Mouse (Mus musculus): ENCODE results near the gene Noa1. TPM values are rescaled to one million over a fixed set of nuclear protein-coding genes. Genes with fewer than 3 reads are reported as not detected.

Gene Noa1
- polyA plus RNA-seq, 1 experiment from 2014 or later = 28.2 TPM

- no peaks in the 10 kb centered on the region for H3K27me3 ChIP-seq
- CTCF ChIA-PET = interaction anchor here (1.2 kb wide), 1 partner anchor 20 kb away, joined by 4 read pairs; no protein-coding TSS in a partner anchor
- POLR2A ChIA-PET = interaction anchor here (0.6 kb wide), 1 partner anchor 101 kb away, joined by 3 read pairs; no protein-coding TSS in a partner anchor
- ATAC-seq (no peak), DNase-seq (ENCODE audit: low read depth, low spot score) (no peak)
- in situ Hi-C loops (cut with MboI; ENCODE audit: low pct_unique_long_range_greater_than_20kb) = no loop called here
- TF ChIP-seq CTCF (IDR thresholded peaks at IDR 0.05) = no peak
Observed at GRCm38 (mm10) chr5:77267957-77268624, 41.8 kb downstream of the Noa1 start.

DNA sequence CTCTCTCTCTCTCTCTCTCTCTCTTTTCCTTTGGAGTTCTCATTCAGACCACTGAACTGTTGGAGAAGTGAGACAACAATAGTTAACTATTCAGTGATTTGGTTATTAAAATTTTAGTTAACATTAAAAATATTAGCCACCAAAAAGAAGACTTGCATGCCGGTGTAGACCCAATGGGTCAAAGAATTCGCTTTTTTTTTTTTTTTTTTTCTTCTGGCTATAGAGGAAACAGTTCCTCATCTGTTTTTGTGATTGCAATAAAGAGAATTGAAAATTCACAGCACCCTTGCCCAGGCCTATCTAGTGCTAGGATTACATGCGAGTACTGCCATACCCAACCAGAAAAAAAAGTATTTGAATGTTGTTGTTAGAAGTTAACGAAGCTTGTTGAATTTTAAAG lies 42.4 kb downstream of the Noa1 start:
- in situ Hi-C loops (cut with MboI; ENCODE audit: low pct_unique_long_range_greater_than_20kb) = no loop called here
- TF ChIP-seq CTCF (IDR thresholded peaks at IDR 0.05) = no peak
- ChIA-PET CTCF (no interaction called here), POLR2A (interaction anchor here (0.6 kb wide), 1 partner anchor 102 kb away, joined by 3 read pairs; no protein-coding TSS in a partner anchor)
- no peaks in the 10 kb centered on the region for H3K27me3 ChIP-seq
- ATAC-seq (no peak), DNase-seq (ENCODE audit: low read depth, low spot score) (no peak)

GRCm38 (mm10) chr5:77266886-77267401 lies 42.9 kb downstream of the Noa1 start:
- DNase-seq (ENCODE audit: low read depth, low spot score) = no peak
- CTCF ChIA-PET = interaction anchor here (1.3 kb wide), 1 partner anchor 9 kb away, joined by 7 read pairs; no protein-coding TSS in a partner anchor
- no peak for TF ChIP-seq CTCF (IDR thresholded peaks at IDR 0.05)

GRCm38 (mm10) chr5:77266066-77266885 lies 43.6 kb downstream of the Noa1 start:
- in situ Hi-C loops (cut with MboI; ENCODE audit: low pct_unique_long_range_greater_than_20kb) = no loop called here
- ChIA-PET POLR2A (no interaction called here), CTCF (interaction anchor here (1.3 kb wide), 1 partner anchor 10 kb away, joined by 7 read pairs; no protein-coding TSS in a partner anchor)
- no peaks in the 10 kb centered on the region for H3K27me3 ChIP-seq
- peak; percentile 36 for TF ChIP-seq CTCF (IDR thresholded peaks at IDR 0.05)
- DNase-seq (ENCODE audit: low read depth, low spot score) (no peak), ATAC-seq (peak; percentile 74)

More at GRCm38 (mm10) chr5:77266886-77267401, 42.9 kb downstream of the Noa1 start:
- no peak for ATAC-seq
- POLR2A ChIA-PET = interaction anchor here (0.6 kb wide), 1 partner anchor 103 kb away, joined by 3 read pairs; no protein-coding TSS in a partner anchor
- no peaks in the 10 kb centered on the region for H3K27me3 ChIP-seq
- in situ Hi-C loops (cut with MboI; ENCODE audit: low pct_unique_long_range_greater_than_20kb) = no loop called here

GRCm38 (mm10) chr5:77265671-77266065 lies 44.2 kb downstream of the Noa1 start:
- peak; percentile 85 for ATAC-seq
- ChIA-PET POLR2A (no interaction called here), CTCF (no interaction called here)
- H3K27me3 ChIP-seq = no peaks in the 10 kb centered on the region
- DNase-seq (ENCODE audit: low read depth, low spot score) = no peak
- in situ Hi-C loops (cut with MboI; ENCODE audit: low pct_unique_long_range_greater_than_20kb) = no loop called here
- no peak for TF ChIP-seq CTCF (IDR thresholded peaks at IDR 0.05)

- ATAC-seq = peak; percentile 81
- no peak for TF ChIP-seq CTCF (IDR thresholded peaks at IDR 0.05)
- DNase-seq (ENCODE audit: low read depth, low spot score) = no peak
- in situ Hi-C loops (cut with MboI; ENCODE audit: low pct_unique_long_range_greater_than_20kb) = no loop called here
- no peaks in the 10 kb centered on the region for H3K27me3 ChIP-seq
- CTCF ChIA-PET = interaction anchor here (1.9 kb wide), 1 partner anchor 16 kb away, joined by 5 read pairs; no protein-coding TSS in a partner anchor
- POLR2A ChIA-PET = no interaction called here
Observed at GRCm38 (mm10) chr5:77265081-77265670, 44.7 kb downstream of the Noa1 start, which contains the start of gene Rest. TSS of gene Rest (plus strand) at chr5:77265491.

- no peak for TF ChIP-seq CTCF (IDR thresholded peaks at IDR 0.05)
- POLR2A ChIA-PET = no interaction called here
- in situ Hi-C loops (cut with MboI; ENCODE audit: low pct_unique_long_range_greater_than_20kb) = no loop called here
- ATAC-seq = no peak
- CTCF ChIA-PET = no interaction called here
- no peaks in the 10 kb centered on the region for H3K27me3 ChIP-seq
- DNase-seq (ENCODE audit: low read depth, low spot score) = no peak
Observed at GRCm38 (mm10) chr5:77262105-77262504, 47.8 kb downstream of the Noa1 start.

DNA sequence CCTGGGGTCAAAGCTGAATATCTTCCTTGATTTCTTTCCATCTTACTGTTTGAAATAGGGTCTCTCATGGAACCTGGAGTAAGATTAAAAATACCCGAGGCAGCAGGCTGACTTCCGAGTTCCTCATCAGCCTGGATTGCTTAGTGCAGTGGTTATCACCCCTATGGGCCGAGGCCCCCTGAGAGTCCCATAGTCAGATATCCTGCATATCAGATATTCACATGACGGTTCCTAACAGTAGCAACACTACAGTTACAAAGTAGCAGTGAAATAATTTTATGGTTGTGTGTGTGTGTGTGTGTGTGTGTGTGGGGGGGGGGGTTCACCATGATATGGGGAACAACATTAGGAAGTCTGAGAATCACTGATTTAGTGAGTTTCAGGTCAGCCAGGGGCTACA lies 48.7 kb downstream of the Noa1 start:
- ATAC-seq (no peak), DNase-seq (ENCODE audit: low read depth, low spot score) (no peak)
- no peak for TF ChIP-seq CTCF (IDR thresholded peaks at IDR 0.05)
- no peaks in the 10 kb centered on the region for H3K27me3 ChIP-seq
- CTCF ChIA-PET = no interaction called here
- in situ Hi-C loops (cut with MboI; ENCODE audit: low pct_unique_long_range_greater_than_20kb) = no loop called here
- POLR2A ChIA-PET = interaction anchor here (0.7 kb wide), 1 partner anchor 10 kb away, joined by 4 read pairs; no protein-coding TSS in a partner anchor

DNA sequence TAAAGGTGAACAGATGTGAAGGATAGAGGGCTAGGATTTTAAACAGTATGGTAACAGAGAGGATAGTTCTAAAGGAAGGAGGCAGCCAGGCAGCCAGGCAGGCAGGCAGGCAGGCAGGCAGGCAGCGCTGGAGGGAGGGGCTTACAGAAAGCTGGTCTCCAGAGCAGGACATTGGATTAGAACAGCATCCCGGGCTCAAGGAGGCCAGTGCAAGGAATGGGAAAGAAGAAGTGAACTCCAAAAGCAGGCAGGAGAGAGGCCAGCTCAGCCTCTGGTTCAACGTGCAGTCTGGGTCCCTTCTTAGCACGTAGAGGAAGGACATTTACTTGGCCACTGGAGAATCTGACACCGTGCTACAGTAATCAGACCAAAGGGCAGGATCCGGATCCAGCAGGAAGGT lies 49.7 kb downstream of the Noa1 start:
- no peak for DNase-seq (ENCODE audit: low read depth, low spot score)
- TF ChIP-seq CTCF (IDR thresholded peaks at IDR 0.05) = no peak
- in situ Hi-C loops (cut with MboI; ENCODE audit: low pct_unique_long_range_greater_than_20kb) = no loop called here
- no peaks in the 10 kb centered on the region for H3K27me3 ChIP-seq
- CTCF ChIA-PET = no interaction called here
- POLR2A ChIA-PET = no interaction called here
- no peak for ATAC-seq

GRCm38 (mm10) chr5:77259315-77259714 lies 50.6 kb downstream of the Noa1 start:
- DNase-seq (ENCODE audit: low read depth, low spot score) (no peak), ATAC-seq (no peak)
- TF ChIP-seq CTCF (IDR thresholded peaks at IDR 0.05) = no peak
- POLR2A ChIA-PET = no interaction called here
- CTCF ChIA-PET = interaction anchor here (0.7 to 1.2 kb wide), 2 partner anchors 10 to 13 kb away, joined by 3 read pairs; no protein-coding TSS in a partner anchor
- in situ Hi-C loops (cut with MboI; ENCODE audit: low pct_unique_long_range_greater_than_20kb) = no loop called here
- H3K27me3 ChIP-seq = no peaks in the 10 kb centered on the region

Measured in Patski (cell line).